Mouse (Mus musculus): ENCODE results near the gene Ick. TPM values are rescaled to one million over a fixed set of nuclear protein-coding genes. Genes with fewer than 3 reads are reported as not detected.
"Not testable (repeated sequence)": the region's sequence is repeated elsewhere in the genome, so short reads cannot be mapped to it uniquely, and the experiment has no call there.

The Ick gene
- polyA plus RNA-seq, 1 experiment from 2014 or later: 40.6 TPM

- Histone ChIP-seq H3K4me3 (no peak overlapping the region), H3K27ac (replicated peaks) (no peak overlapping the region), H3K27me3 (replicated peaks; ENCODE audit: low read depth, poor library complexity, severe bottlenecking) (no peaks in the 10 kb centered on the region), H3K9me3 (no peaks in the 10 kb centered on the region), H3K36me3 (replicated peaks) (peaks cover 95% of the 10 kb centered on the region), H3K4me1 (no peaks in the 10 kb centered on the region)
- 93% methylated on average over 6 of the region's 6 CpGs for WGBS
- no peak for DNase-seq (ENCODE audit: low spot score)
Measured at GRCm38 (mm10) chr9:78165454-78165853, 56.5 kb downstream of the Ick start.

- Histone ChIP-seq H3K9me3 (no peaks in the 10 kb centered on the region), H3K4me1 (no peaks in the 10 kb centered on the region), H3K36me3 (replicated peaks) (peaks cover 84% of the 10 kb centered on the region), H3K27me3 (replicated peaks; ENCODE audit: low read depth, poor library complexity, severe bottlenecking) (no peaks in the 10 kb centered on the region), H3K27ac (replicated peaks) (no peak overlapping the region), H3K4me3 (no peak overlapping the region)
- 85% methylated on average over 19 of the region's 19 CpGs for WGBS
- no peak for DNase-seq (ENCODE audit: low spot score)
Measured at GRCm38 (mm10) chr9:78166694-78167452, 57.9 kb downstream of the Ick start.

- H3K27me3 ChIP-seq (replicated peaks; ENCODE audit: low read depth, poor library complexity, severe bottlenecking): no peaks in the 10 kb centered on the region
- no peaks in the 10 kb centered on the region for H3K9me3 ChIP-seq
- no peak overlapping the region for H3K27ac ChIP-seq (replicated peaks)
- 89% methylated on average over 19 of the region's 19 CpGs for WGBS
- H3K4me1 ChIP-seq: no peaks in the 10 kb centered on the region
- no peak overlapping the region for H3K4me3 ChIP-seq
- no peak for DNase-seq (ENCODE audit: low spot score)
- H3K36me3 ChIP-seq (replicated peaks): peaks cover 78% of the 10 kb centered on the region
Measured at GRCm38 (mm10) chr9:78167453-78167969, 58.5 kb downstream of the Ick start.

GRCm38 (mm10) chr9:78168864-78169263 is 59.9 kb downstream of the Ick start:
- Histone ChIP-seq H3K4me3 (no peak overlapping the region), H3K27ac (replicated peaks) (no peak overlapping the region), H3K36me3 (replicated peaks) (peaks cover 65% of the 10 kb centered on the region), H3K27me3 (replicated peaks; ENCODE audit: low read depth, poor library complexity, severe bottlenecking) (no peaks in the 10 kb centered on the region), H3K4me1 (no peaks in the 10 kb centered on the region), H3K9me3 (no peaks in the 10 kb centered on the region)
- no peak for DNase-seq (ENCODE audit: low spot score)
- 94% methylated on average over 6 of the region's 6 CpGs for WGBS

- no peak overlapping the region for H3K4me3 ChIP-seq
- no peak overlapping the region for H3K27ac ChIP-seq (replicated peaks)
- H3K4me1 ChIP-seq: peaks cover 5% of the 10 kb centered on the region
- peaks cover 14% of the 10 kb centered on the region for H3K36me3 ChIP-seq (replicated peaks)
- DNase-seq (ENCODE audit: low spot score): no peak
- no peaks in the 10 kb centered on the region for H3K9me3 ChIP-seq
- H3K27me3 ChIP-seq (replicated peaks; ENCODE audit: low read depth, poor library complexity, severe bottlenecking): no peaks in the 10 kb centered on the region
- WGBS: 55% methylated on average over 1 of the region's 1 CpGs
Measured at GRCm38 (mm10) chr9:78174016-78174415, 65.0 kb downstream of the Ick start.

- not testable (repeated sequence) for DNase-seq (ENCODE audit: low spot score); H3K4me1 ChIP-seq; H3K36me3 ChIP-seq (replicated peaks); H3K4me3 ChIP-seq; H3K27me3 ChIP-seq (replicated peaks; ENCODE audit: low read depth, poor library complexity, severe bottlenecking); H3K27ac ChIP-seq (replicated peaks); H3K9me3 ChIP-seq
- WGBS: 45% methylated on average over 3 of the region's 3 CpGs
Measured at GRCm38 (mm10) chr9:78174925-78175276, 65.9 kb downstream of the Ick start.

- peak; percentile 95 for DNase-seq (ENCODE audit: low spot score)
- Histone ChIP-seq H3K27me3 (replicated peaks; ENCODE audit: low read depth, poor library complexity, severe bottlenecking) (no peaks in the 10 kb centered on the region), H3K4me1 (peaks cover 5% of the 10 kb centered on the region), H3K27ac (replicated peaks) (peak overlapping the region; percentile 96), H3K9me3 (no peaks in the 10 kb centered on the region), H3K36me3 (replicated peaks) (peaks cover 3% of the 10 kb centered on the region; the same call in 1 of the 2 replicates), H3K4me3 (peak overlapping the region; percentile 76)
- WGBS: under 1% methylated on average over 54 of the region's 58 CpGs
Measured at GRCm38 (mm10) chr9:78175277-78176200, 66.5 kb downstream of the Ick start.

GRCm38 (mm10) chr9:78176201-78176727 is 67.3 kb downstream of the Ick start:
- no peaks in the 10 kb centered on the region for H3K36me3 ChIP-seq (replicated peaks)
- H3K4me1 ChIP-seq: peaks cover 5% of the 10 kb centered on the region
- WGBS: 1% methylated on average over 22 of the region's 22 CpGs
- peak; percentile 81 for DNase-seq (ENCODE audit: low spot score)
- peak overlapping the region; percentile 96 for H3K27ac ChIP-seq (replicated peaks)
- no peaks in the 10 kb centered on the region for H3K27me3 ChIP-seq (replicated peaks; ENCODE audit: low read depth, poor library complexity, severe bottlenecking)
- no peaks in the 10 kb centered on the region for H3K9me3 ChIP-seq
- H3K4me3 ChIP-seq: peak overlapping the region; percentile 76

GRCm38 (mm10) chr9:78176831-78177230 is 67.8 kb downstream of the Ick start:
- WGBS: 54% methylated on average over 7 of the region's 7 CpGs
- Histone ChIP-seq H3K4me3 (peak overlapping the region; percentile 76), H3K27me3 (replicated peaks; ENCODE audit: low read depth, poor library complexity, severe bottlenecking) (no peaks in the 10 kb centered on the region), H3K9me3 (no peaks in the 10 kb centered on the region), H3K36me3 (replicated peaks) (no peaks in the 10 kb centered on the region), H3K27ac (replicated peaks) (peak overlapping the region; percentile 96), H3K4me1 (peaks cover 5% of the 10 kb centered on the region)
- no peak for DNase-seq (ENCODE audit: low spot score)

- no peak overlapping the region for H3K4me3 ChIP-seq
- WGBS: 78% methylated on average over 5 of the region's 5 CpGs
- H3K4me1 ChIP-seq: peaks cover 5% of the 10 kb centered on the region
- H3K9me3 ChIP-seq: no peaks in the 10 kb centered on the region
- H3K36me3 ChIP-seq (replicated peaks): no peaks in the 10 kb centered on the region
- no peak for DNase-seq (ENCODE audit: low spot score)
- no peaks in the 10 kb centered on the region for H3K27me3 ChIP-seq (replicated peaks; ENCODE audit: low read depth, poor library complexity, severe bottlenecking)
- no peak overlapping the region for H3K27ac ChIP-seq (replicated peaks)
Measured at GRCm38 (mm10) chr9:78178197-78178596, 69.2 kb downstream of the Ick start.

GRCm38 (mm10) chr9:78179071-78179470 is 70.1 kb downstream of the Ick start:
- H3K27me3 ChIP-seq (replicated peaks; ENCODE audit: low read depth, poor library complexity, severe bottlenecking): no peaks in the 10 kb centered on the region
- H3K4me1 ChIP-seq: peaks cover 5% of the 10 kb centered on the region
- no peak overlapping the region for H3K4me3 ChIP-seq
- no peaks in the 10 kb centered on the region for H3K9me3 ChIP-seq
- H3K36me3 ChIP-seq (replicated peaks): no peaks in the 10 kb centered on the region
- DNase-seq (ENCODE audit: low spot score): no peak
- WGBS: 88% methylated on average over 2 of the region's 2 CpGs
- H3K27ac ChIP-seq (replicated peaks): no peak overlapping the region

GRCm38 (mm10) chr9:78182474-78182873 is 73.5 kb downstream of the Ick start, which contains the start of gene Gsta4:
Gene Gsta4 (plus strand): TSS chr9:78182774.
- H3K36me3 ChIP-seq (replicated peaks); H3K4me3 ChIP-seq; H3K27ac ChIP-seq (replicated peaks); H3K4me1 ChIP-seq; H3K27me3 ChIP-seq (replicated peaks; ENCODE audit: low read depth, poor library complexity, severe bottlenecking); H3K9me3 ChIP-seq; DNase-seq (ENCODE audit: low spot score): not testable (repeated sequence)
- WGBS: 97% methylated on average over 4 of the region's 7 CpGs

All from embryonic facial prominence, embryonic 10.5 days (tissue).